Mouse (Mus musculus): ENCODE measurements at regions not wholly inside any gene's neighbourhood (a gene's known extent, or its start where the extent isn't known, plus 50 kb on each side); places are given as distances from the start of the nearest gene placed in this dataset.

- ATAC-seq (ENCODE audit: extremely low read depth, insufficient number of reproducible peaks, low FRiP score, low TSS enrichment) = no peak
- WGBS = 50% methylated on average over 1 of the region's 1 CpGs
- Histone ChIP-seq H3K4me2 (no peak overlapping the region), H3K4me1 (no peaks in the 10 kb centered on the region), H3K4me3 (no peak overlapping the region), H3K27me3 (replicated peaks) (no peaks in the 10 kb centered on the region), H3K27ac (replicated peaks) (no peak overlapping the region), H3K9ac (no peak overlapping the region), H3K36me3 (no peaks in the 10 kb centered on the region), H3K9me3 (no peaks in the 10 kb centered on the region)
These were observed 76.7 kb upstream of the Try4 start for GRCm38 (mm10) chr6:41225382-41225781.

- H3K4me2 ChIP-seq = no peak overlapping the region
- H3K4me3 ChIP-seq = no peak overlapping the region
- H3K4me1 ChIP-seq = no peaks in the 10 kb centered on the region
- 72% methylated on average over 7 of the region's 7 CpGs for WGBS
- no peak overlapping the region for H3K9ac ChIP-seq
- no peak overlapping the region for H3K27ac ChIP-seq (replicated peaks)
- no peak for ATAC-seq (ENCODE audit: extremely low read depth, insufficient number of reproducible peaks, low FRiP score, low TSS enrichment)
- H3K36me3 ChIP-seq = no peaks in the 10 kb centered on the region
- no peaks in the 10 kb centered on the region for H3K27me3 ChIP-seq (replicated peaks)
- no peaks in the 10 kb centered on the region for H3K9me3 ChIP-seq
These were observed 83.7 kb upstream of the Try4 start for GRCm38 (mm10) chr6:41218415-41218814.

- Histone ChIP-seq H3K9me3 (no peaks in the 10 kb centered on the region), H3K36me3 (no peaks in the 10 kb centered on the region), H3K4me2 (no peak overlapping the region), H3K4me1 (no peaks in the 10 kb centered on the region), H3K27me3 (replicated peaks) (no peaks in the 10 kb centered on the region), H3K27ac (replicated peaks) (no peak overlapping the region), H3K4me3 (no peak overlapping the region), H3K9ac (no peak overlapping the region)
- WGBS = 67% methylated on average over 4 of the region's 4 CpGs
- no peak for ATAC-seq (ENCODE audit: extremely low read depth, insufficient number of reproducible peaks, low FRiP score, low TSS enrichment)
These were observed 86.2 kb upstream of the Try4 start for GRCm38 (mm10) chr6:41215857-41216256.

GRCm38 (mm10) chr6:41205864-41206263 is 96.2 kb upstream of the Try4 start:
- Histone ChIP-seq H3K9me3 (peaks cover 10% of the 10 kb centered on the region), H3K4me3 (no peak overlapping the region), H3K27me3 (replicated peaks) (no peaks in the 10 kb centered on the region), H3K36me3 (no peaks in the 10 kb centered on the region), H3K4me1 (no peaks in the 10 kb centered on the region), H3K4me2 (no peak overlapping the region), H3K9ac (no peak overlapping the region), H3K27ac (replicated peaks) (no peak overlapping the region)
- 51% methylated on average over 4 of the region's 4 CpGs for WGBS
- ATAC-seq (ENCODE audit: extremely low read depth, insufficient number of reproducible peaks, low FRiP score, low TSS enrichment) = no peak

- Histone ChIP-seq H3K27me3 (replicated peaks) (no peaks in the 10 kb centered on the region), H3K9me3 (peaks cover 10% of the 10 kb centered on the region), H3K27ac (replicated peaks) (no peak overlapping the region), H3K36me3 (no peaks in the 10 kb centered on the region), H3K9ac (no peak overlapping the region), H3K4me2 (no peak overlapping the region), H3K4me3 (no peak overlapping the region), H3K4me1 (no peaks in the 10 kb centered on the region)
- 60% methylated on average over 1 of the region's 1 CpGs for WGBS
- ATAC-seq (ENCODE audit: extremely low read depth, insufficient number of reproducible peaks, low FRiP score, low TSS enrichment) = no peak
These were observed 99.2 kb upstream of the Try4 start for GRCm38 (mm10) chr6:41202882-41203281.

DNA sequence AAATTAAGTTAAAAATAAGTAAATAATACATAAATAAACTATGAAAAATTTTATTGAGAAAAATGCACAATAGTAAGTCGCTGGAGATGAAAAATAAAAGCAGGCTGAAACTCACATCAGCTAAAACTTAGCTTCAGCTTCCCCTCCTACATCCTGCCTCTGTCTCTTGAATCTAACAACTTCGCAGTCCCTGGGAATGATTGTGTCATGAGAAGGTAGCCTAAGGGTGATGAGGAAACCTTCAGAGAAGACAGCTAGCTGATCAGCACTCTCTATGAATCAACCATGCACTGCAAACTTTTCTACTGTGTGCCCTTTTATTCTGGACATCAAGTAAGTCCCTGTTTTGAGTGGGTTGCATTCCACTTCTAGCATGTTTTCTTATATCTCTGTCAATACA is 99.8 kb upstream of the Try4 start:
- H3K27ac ChIP-seq (replicated peaks) = no peak overlapping the region
- H3K4me1 ChIP-seq = no peaks in the 10 kb centered on the region
- no peak overlapping the region for H3K4me2 ChIP-seq
- no peaks in the 10 kb centered on the region for H3K36me3 ChIP-seq
- WGBS = 67% methylated on average over 2 of the region's 2 CpGs
- no peaks in the 10 kb centered on the region for H3K27me3 ChIP-seq (replicated peaks)
- no peak overlapping the region for H3K9ac ChIP-seq
- ATAC-seq (ENCODE audit: extremely low read depth, insufficient number of reproducible peaks, low FRiP score, low TSS enrichment) = no peak
- H3K4me3 ChIP-seq = no peak overlapping the region
- H3K9me3 ChIP-seq = peaks cover 10% of the 10 kb centered on the region

GRCm38 (mm10) chr6:41194464-41194863 is 107.6 kb upstream of the Try4 start:
- Histone ChIP-seq H3K27ac (replicated peaks) (no peak overlapping the region), H3K36me3 (no peaks in the 10 kb centered on the region), H3K9ac (no peak overlapping the region), H3K4me3 (no peak overlapping the region), H3K4me1 (no peaks in the 10 kb centered on the region), H3K9me3 (no peaks in the 10 kb centered on the region), H3K27me3 (replicated peaks) (no peaks in the 10 kb centered on the region), H3K4me2 (no peak overlapping the region)
- ATAC-seq (ENCODE audit: extremely low read depth, insufficient number of reproducible peaks, low FRiP score, low TSS enrichment) = no peak
- 30% methylated on average over 1 of the region's 1 CpGs for WGBS

DNA sequence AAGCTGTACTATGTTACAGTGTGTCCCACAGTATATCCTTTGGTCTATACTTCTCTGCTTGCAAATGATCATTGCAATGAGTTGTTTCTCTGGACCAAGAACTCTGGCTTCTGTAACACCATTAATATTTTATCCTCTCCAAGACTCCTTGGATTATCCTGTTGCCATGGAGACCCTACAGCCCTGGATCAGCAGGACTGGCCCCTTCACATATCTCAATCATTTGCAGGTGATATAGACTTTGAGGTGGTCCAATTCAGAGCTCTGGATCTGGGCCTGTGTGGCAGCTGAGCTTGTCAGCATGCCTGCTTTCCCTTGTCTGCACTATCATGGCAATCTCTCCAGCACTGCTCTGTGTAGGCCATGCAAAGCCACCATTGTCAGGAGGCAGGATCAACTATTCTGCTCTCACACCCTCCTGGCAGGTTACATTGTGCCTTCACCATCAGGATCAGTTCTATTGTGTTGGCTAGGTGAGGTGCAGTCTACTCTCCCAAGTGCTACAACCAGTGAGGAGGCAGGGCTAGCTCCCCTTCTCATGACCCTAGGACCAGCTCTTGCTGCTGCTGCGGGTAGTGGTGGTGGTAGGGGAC is 110.2 kb upstream of the Try4 start:
- no peaks in the 10 kb centered on the region for H3K36me3 ChIP-seq
- no peak overlapping the region for H3K27ac ChIP-seq (replicated peaks)
- no peak for ATAC-seq (ENCODE audit: extremely low read depth, insufficient number of reproducible peaks, low FRiP score, low TSS enrichment)
- H3K27me3 ChIP-seq (replicated peaks) = no peaks in the 10 kb centered on the region
- H3K9ac ChIP-seq = no peak overlapping the region
- no peaks in the 10 kb centered on the region for H3K4me1 ChIP-seq
- no peaks in the 10 kb centered on the region for H3K9me3 ChIP-seq
- no peak overlapping the region for H3K4me3 ChIP-seq
- no peak overlapping the region for H3K4me2 ChIP-seq
- 59% methylated on average over 1 of the region's 1 CpGs for WGBS

DNA sequence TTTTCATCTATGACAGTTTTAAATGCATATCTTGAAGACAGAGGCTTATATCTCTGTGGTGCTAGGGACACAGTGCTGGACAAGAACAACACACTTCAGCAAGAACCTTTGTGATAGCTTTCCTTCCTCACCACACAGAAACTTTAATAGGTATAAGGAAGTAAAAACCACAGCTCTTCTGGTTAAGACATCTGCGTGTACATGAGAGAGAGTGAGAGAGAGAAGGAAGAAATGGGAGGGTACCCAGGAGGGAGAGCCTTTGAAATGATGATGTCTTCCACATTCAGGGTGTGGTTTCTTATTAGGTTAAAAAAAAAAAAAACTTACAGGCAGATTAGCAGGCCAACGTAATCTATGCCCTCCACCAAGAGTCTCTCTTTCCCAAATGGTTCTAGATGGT is 113.2 kb upstream of the Try4 start:
- 57% methylated on average over 2 of the region's 2 CpGs for WGBS
- ATAC-seq (ENCODE audit: extremely low read depth, insufficient number of reproducible peaks, low FRiP score, low TSS enrichment) = no peak

GRCm38 (mm10) chr6:41187966-41188365 is 114.1 kb upstream of the Try4 start:
- Histone ChIP-seq H3K27me3 (replicated peaks) (no peaks in the 10 kb centered on the region), H3K4me3 (no peak overlapping the region), H3K9ac (no peak overlapping the region), H3K4me1 (no peaks in the 10 kb centered on the region), H3K27ac (replicated peaks) (no peak overlapping the region), H3K4me2 (no peak overlapping the region), H3K9me3 (no peaks in the 10 kb centered on the region), H3K36me3 (no peaks in the 10 kb centered on the region)
- no peak for ATAC-seq (ENCODE audit: extremely low read depth, insufficient number of reproducible peaks, low FRiP score, low TSS enrichment)
- WGBS = 59% methylated on average over 1 of the region's 1 CpGs

More for the DNA sequence above, 113.2 kb upstream of the Try4 start:
- Histone ChIP-seq H3K4me1 (no peaks in the 10 kb centered on the region), H3K36me3 (no peaks in the 10 kb centered on the region), H3K27me3 (replicated peaks) (no peaks in the 10 kb centered on the region), H3K9ac (no peak overlapping the region), H3K4me2 (no peak overlapping the region), H3K27ac (replicated peaks) (no peak overlapping the region), H3K9me3 (no peaks in the 10 kb centered on the region), H3K4me3 (no peak overlapping the region)

DNA sequence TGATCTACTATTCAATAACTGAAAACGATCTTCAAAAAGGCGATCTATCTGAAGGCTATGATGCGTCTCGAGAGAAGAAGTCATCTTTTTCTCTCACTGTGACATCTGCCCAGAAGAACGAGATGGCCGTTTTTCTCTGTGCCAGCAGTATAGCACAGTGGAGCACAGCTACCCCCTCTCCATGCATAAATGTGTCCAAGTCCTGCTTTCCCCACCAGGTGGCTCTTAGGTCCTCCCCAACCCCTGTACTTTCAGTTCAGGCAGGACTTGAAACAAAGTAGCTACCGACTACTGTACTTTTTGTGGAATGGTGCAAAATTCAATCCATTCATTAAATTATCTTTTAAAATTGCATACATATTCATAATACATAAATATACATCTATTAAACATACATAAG is 123.2 kb upstream of the Try4 start:
- 80% methylated on average over 7 of the region's 7 CpGs for WGBS
- Histone ChIP-seq H3K4me3 (no peak overlapping the region), H3K9me3 (no peaks in the 10 kb centered on the region), H3K4me1 (no peaks in the 10 kb centered on the region), H3K9ac (no peak overlapping the region), H3K27ac (replicated peaks) (no peak overlapping the region), H3K27me3 (replicated peaks) (no peaks in the 10 kb centered on the region), H3K36me3 (no peaks in the 10 kb centered on the region), H3K4me2 (no peak overlapping the region)
- ATAC-seq (ENCODE audit: extremely low read depth, insufficient number of reproducible peaks, low FRiP score, low TSS enrichment) = no peak

DNA sequence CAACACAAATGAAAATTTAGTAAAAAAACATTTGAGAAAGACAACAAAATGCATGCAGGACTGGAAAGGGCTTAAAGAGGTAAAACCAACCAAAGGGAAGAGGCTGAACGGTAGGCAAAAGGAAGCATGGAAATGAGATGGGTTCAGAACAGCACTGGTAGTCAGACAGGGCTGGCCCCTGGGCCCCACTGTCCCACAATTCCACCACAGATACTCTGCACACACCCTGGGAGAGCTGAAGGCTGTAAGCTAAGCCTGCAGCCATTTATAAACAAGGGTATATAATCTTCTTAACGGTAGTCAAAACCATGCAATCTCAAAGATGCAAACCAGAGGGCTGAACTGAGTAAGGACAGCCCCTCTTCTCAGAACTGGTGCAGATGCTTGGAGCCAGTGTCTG is 124.0 kb upstream of the Try4 start:
- Histone ChIP-seq H3K4me2 (no peak overlapping the region), H3K36me3 (no peaks in the 10 kb centered on the region), H3K27ac (replicated peaks) (no peak overlapping the region), H3K9ac (no peak overlapping the region), H3K4me3 (no peak overlapping the region), H3K9me3 (no peaks in the 10 kb centered on the region), H3K27me3 (replicated peaks) (no peaks in the 10 kb centered on the region), H3K4me1 (no peaks in the 10 kb centered on the region)
- WGBS = 56% methylated on average over 2 of the region's 2 CpGs
- ATAC-seq (ENCODE audit: extremely low read depth, insufficient number of reproducible peaks, low FRiP score, low TSS enrichment) = no peak
